Mouse (Mus musculus) yolk sac, embryonic 10.5 days (tissue): Measurements from ENCODE around the gene Ier5.

Experiments used
- DNase-seq: peaks from one replicate; pipeline ENCODE4 v3.0.0-alpha.2; 2017; ENCODE audit warnings: low spot score

The Ier5 gene

DNA sequence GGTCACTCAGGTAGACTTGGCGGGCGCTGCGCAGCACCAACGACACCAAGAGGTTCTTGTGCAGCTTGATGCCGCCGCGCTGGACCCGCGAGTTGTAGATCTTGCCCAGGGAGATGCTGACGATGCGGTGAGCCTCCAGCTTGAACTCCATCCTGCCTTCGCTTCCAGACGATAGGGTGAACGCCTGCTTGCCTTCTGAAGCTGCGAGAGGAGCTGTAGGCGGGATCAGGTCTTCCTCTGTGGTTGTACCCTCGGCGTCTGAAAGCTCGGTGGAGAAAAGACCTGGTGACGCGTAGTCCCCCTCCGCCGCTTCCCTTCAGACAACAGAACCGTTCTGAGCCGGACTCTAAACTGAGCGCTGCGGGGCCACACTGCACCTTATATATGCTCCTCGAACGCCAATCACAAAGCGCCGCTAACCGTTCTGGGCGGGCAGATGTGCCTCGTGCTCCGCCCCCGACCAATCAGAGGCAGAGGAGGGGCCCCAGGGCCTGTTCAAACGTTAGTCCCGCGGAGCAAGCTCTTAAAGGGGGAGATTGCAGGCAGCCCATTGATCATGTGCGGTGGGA lies at the start of gene Ier5:
Gene Ier5, minus strand, starts transcription at position 357 of the 569 bp plus-strand sequence.
- peak; percentile 96 for DNase-seq

DNA sequence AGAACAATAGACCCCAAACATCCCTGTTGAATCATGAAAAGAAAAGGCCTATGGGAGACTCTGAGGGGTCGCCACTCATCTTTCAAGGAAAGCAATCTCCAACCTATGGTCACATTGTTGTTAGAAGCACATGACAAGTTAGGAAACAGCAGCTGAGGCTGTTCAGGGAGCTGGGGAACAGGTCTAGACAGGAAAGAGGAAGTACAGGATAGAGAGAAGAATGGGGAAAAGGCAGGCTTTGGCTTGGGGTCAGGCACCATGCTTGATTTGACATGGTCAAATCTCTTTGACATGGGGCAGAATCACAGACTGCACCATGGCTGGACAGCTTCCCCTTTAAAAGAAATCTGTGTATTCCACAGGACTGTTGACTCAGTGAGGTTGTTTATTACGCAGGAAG lies 47.8 kb upstream of the Ier5 start:
- DNase-seq, result no peak

DNA sequence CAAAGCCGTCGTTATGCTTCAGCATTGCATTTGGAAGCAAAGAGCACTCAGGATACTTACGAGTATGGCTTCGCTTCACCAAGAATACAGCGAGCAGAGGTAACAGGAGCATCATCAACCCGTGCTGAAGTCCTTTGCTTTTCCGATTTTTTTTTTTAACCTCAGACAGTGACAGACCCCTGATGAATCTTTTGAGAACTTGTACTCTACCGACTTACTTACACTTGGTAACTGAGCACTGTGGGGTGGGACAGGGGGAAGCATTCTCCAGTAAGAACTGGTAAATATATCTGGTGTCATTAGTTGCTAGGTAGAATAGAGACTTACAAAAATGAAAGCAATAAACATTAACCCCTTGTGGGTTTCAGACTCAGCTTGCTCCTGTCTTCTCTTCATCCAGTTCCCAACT lies 47.1 kb upstream of the Ier5 start, which contains the start of gene Mr1:
Gene Mr1, minus strand, starts transcription at position 243 of the 409 bp plus-strand sequence.
- DNase-seq, result no peak

DNA sequence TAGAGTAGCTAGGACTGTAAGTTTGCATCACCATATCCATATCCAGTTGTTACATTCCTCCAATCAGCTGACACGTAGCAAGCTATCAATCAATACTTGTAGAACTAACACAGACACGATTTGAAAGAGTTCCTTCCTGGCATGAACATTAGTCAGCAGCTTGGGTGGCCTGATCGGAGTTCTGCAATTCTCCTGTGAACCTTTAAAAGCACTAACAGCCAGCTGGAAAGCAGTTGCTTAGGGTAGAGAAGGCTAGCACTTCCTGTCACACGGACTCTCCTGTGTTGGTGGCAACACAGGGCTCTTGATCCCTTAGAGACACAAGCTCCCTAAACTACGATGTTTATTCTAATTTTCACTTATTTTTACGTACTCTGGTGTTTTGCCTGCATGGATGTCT lies 46.2 kb upstream of the Ier5 start:
- DNase-seq, result peak; percentile 10

DNA sequence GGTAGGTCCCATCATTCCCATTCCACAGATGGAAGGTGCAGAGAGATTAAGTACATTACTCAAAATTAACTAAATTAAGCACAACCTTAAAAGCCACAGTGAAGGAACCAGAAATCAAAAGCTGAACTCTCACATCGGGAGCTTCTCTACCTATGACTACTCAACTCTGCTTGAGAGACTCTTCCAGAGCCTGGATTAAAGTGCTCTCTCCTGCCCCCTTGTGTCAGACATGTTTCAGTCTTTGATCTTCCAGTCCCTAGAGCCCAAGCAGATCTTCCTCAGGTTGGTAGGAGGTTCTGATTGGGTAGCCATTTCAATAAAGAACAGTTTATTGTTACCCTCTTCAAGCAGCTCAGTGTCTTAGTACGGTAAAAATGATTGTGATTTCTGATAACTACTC lies 40.6 kb upstream of the Ier5 start:
- peak; percentile 40 for DNase-seq

GRCm38 (mm10) chr1:155138795-155139194 lies 39.4 kb upstream of the Ier5 start:
- no peak for DNase-seq

- DNase-seq, result no peak
Observed at GRCm38 (mm10) chr1:155134866-155135265, 35.4 kb upstream of the Ier5 start.

GRCm38 (mm10) chr1:155127429-155127934 lies 28.0 kb upstream of the Ier5 start:
- no peak for DNase-seq

DNA sequence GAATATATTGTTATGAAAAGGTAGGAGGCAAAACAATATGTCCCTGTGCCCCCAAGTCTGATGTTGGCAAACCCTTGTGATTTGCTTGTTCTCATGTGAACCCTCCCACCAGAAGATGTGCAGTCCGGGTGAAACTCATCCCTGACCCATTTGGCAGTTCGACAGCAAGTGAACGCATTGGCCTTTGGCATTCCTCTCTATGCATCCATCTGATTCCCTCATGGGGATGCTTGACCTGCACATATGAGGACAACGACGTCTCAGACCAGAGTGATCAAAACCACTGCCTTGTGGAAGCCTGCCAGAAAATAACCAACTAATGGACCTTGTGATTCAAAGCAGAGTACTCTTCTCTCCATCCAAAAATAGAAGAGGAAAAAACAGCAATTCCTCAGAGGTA lies 27.3 kb upstream of the Ier5 start:
- no peak for DNase-seq

- DNase-seq, result no peak
Observed at GRCm38 (mm10) chr1:155124397-155124796, 25.0 kb upstream of the Ier5 start.

DNA sequence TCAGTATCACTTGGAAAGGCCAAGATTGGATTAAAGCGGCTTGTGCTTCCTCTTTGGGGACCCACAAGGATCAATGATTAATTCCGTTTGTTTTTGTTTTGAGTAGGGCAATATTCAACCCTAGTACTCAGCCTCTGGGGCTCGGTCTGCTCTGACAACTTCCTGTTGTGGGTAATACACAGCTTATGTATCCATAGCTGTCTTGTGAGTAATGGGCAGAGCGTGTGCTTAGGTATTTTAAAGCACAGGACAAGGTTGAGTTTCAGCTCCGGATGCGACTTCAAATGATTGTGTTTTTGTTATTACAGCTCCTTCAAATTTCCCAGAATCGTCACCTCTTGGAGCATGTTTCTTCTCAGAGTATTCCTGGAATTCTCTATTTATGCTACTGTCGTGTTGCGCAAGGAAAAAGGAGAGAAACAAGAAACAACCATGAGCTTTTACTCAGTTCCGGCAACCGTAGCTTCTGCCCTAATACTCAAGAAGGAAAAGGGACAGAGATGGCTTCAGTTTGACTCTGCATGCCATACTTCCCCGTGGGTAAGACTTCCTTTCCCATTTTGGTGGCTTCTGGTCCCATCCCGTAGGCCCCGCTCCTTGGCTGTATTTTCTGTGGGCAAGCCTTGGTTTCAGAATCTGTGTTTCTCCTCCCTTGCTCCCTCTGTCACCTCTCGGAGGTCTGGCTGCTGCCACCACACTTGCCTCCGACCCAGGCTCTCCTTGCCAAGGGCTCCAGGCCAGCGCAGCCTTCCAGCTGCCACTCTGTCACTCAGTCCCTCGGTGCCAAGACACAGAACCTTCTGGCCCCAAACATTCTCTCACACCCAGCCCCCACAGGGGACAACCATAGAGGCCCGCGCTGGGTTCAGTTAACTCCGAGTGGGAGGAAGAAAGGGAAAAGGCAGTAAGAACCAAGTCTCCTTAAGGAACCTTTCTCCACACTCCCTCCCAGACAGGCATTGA lies 22.8 kb upstream of the Ier5 start:
- DNase-seq, result no peak

GRCm38 (mm10) chr1:155119719-155120118 lies 20.3 kb upstream of the Ier5 start:
- no peak for DNase-seq

- no peak for DNase-seq
Observed at GRCm38 (mm10) chr1:155113946-155114345, 14.5 kb upstream of the Ier5 start.

DNA sequence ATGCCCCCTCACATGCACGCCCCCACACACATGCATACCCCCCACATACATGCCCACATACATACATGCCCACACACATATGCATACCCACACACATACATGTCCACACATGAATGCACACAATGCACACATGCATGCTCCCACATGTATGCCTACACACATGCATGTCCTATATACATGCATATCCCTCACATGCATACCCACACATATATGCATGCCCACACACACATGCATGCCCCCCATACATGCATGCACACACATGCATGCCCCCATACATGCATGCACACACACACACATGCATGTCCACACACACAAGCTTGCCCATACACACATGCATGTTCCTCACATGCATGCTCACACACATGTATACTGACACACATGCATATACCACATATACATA lies 13.4 kb upstream of the Ier5 start:
- no peak for DNase-seq

GRCm38 (mm10) chr1:155112118-155112517 lies 12.7 kb upstream of the Ier5 start:
- DNase-seq, result no peak

DNA sequence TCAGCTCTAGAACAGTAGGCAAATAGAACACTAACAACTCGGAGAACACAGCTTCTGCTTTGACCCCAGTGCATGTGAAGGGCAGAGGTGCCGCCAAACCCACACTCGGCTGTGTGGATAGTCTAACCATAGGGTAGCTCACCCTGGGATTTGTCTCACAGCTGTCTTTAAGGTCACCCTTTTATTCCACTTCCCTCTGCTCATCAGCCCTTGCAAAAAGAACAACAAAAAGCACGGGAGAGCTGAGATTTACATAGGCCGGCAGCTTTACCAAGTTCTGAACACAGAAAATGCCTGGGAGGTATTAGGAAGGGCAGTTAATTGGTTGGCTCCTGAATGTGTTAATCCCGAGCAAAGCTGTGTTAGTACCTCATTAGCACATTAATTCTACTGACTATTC lies 12.1 kb upstream of the Ier5 start:
- DNase-seq, result no peak

DNA sequence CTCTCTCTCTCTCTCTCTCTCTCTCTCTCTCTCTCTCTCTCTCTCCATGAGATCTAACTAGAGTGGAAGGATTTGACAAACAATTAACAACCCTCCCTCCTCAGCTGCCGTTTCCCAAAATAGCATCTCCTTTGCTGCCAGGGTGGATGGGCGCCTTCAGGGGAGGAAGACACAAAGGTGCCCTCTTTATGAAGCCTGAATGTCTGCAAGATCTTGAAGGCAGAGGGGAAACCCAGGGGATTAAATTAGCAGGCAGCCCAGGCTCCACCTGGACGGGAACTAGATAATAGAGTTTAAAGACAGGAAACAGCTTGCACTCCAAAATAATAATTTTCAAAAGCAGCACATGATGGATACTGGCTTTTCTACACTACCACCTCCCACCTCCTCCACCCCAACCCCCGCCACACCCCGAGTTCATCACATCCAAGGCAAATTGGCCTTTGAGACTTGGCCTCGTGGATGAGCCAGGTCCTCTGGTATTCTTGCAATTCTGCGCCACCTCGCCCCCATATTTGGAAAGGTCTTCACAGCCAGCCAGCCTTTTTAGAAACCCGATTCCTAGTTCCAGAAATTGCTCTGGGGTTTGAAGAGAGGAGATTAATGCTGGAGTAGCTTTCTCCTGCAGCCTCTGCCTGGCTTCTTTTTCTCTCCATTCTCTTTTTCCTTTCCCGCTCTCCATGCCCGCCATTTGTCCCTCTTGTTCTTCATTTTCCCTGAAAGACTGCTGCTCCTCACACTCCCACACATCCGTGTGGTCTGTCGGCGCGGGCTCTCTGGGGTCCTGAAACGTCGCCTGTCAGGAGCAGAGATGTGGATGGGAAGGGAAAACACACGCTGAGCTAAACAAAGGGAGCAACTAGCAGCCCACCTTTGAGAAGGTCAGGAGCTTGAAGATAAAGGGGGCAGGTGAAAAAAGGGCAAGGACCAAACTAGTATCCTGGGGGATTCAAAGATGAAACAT lies 10.2 kb upstream of the Ier5 start:
- DNase-seq, result no peak

- no peak for DNase-seq
Observed at GRCm38 (mm10) chr1:155108412-155108811, 9.0 kb upstream of the Ier5 start.

GRCm38 (mm10) chr1:155107843-155108242 lies 8.4 kb upstream of the Ier5 start:
- no peak for DNase-seq

GRCm38 (mm10) chr1:155106310-155106709 lies 6.9 kb upstream of the Ier5 start:
- DNase-seq, result no peak

DNA sequence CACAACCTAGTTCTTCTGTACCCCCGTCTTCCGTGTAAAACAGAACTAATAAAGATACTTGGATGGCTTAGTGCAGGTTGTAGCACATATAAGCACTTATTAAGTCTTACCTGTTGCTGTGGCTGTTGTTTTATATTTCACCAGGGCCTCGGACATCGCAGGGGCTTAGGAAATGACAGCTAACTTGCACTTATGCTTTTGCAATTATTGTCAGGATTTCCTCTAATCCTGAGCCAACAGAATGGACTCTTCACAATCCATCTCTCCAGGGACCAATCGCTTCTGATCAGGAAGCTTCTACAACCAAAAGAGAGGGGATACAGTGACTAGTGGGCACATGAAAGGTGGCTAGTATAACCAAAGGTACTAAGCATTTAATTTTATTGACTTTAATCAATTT lies 4.6 kb upstream of the Ier5 start:
- no peak for DNase-seq

DNA sequence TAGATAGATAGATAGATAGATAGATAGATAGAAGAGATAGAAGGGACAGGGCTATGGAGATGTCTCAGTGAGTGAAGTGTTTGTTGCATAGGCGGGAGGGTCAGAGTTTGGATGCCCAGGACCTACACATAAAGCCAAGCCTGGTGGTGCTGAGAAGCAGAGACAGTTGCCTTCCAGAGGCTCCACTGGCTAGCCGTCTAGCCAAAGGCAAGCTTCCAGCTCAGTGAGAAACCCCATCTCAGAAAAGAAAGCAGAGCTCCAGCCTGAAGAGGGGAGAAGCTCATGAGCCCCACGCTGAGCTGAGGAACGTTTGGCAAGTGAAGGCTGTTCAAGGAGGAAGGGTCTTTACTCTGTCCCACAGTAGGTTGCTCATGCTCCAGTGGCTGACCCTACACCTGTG lies 3.2 kb upstream of the Ier5 start:
- DNase-seq, result no peak
